Mouse (Mus musculus) thymus, adult 2 months (tissue): ENCODE measurements around the gene Nhp2. TPM values are rescaled to one million over a fixed set of nuclear protein-coding genes. Genes with fewer than 3 reads are reported as not detected.
A peak's percentile ranks its signal among the peaks of the same experiment; 100 is the strongest.
"Not testable (repeated sequence)": the region's sequence is repeated elsewhere in the genome, so short reads cannot be mapped to it uniquely, and the experiment has no call there.

Source experiments
- DNase-seq: peaks from one replicate; pipeline ENCODE4 v3.0.0; 2021
- H3K27ac ChIP-seq: fragments of 200-500 bp; 2 replicates; pipeline ENCODE4 v1.5.1; 2012; ENCODE audit warnings: low read length, control low read depth; ENCODE audit not compliant: control insufficient read depth, insufficient read depth
- H3K27me3 ChIP-seq: fragments of 200-500 bp; 2 replicates; pipeline ENCODE4 v1.6.1; 2012; ENCODE audit warnings: mild to moderate bottlenecking, low read length, moderate library complexity, mixed read lengths; ENCODE audit not compliant: control insufficient read depth, insufficient read depth
- H3K36me3 ChIP-seq: fragments of 200-500 bp; 2 replicates; pipeline ENCODE4 v1.6.1; 2012; ENCODE audit warnings: mild to moderate bottlenecking, low read length, moderate library complexity; ENCODE audit not compliant: control insufficient read depth, insufficient read depth
- H3K4me1 ChIP-seq: fragments of 200-500 bp; replicated peaks from 2 replicates; pipeline ENCODE4 v1.6.1; 2012; ENCODE audit warnings: low read length; ENCODE audit not compliant: control insufficient read depth, insufficient read depth
- H3K4me3 ChIP-seq: fragments of 200-500 bp; 2 replicates; pipeline ENCODE4 v1.5.1; 2012; ENCODE audit warnings: mild to moderate bottlenecking, low read length, control low read depth, moderate library complexity; ENCODE audit not compliant: control insufficient read depth, insufficient read depth
- CTCF ChIP-seq: fragments of 200-500 bp; IDR thresholded peaks from 2 replicates; pipeline ENCODE4 v1.5.1; 2012; ENCODE audit warnings: mild to moderate bottlenecking, control low read depth, low read length, moderate library complexity, borderline replicate concordance; ENCODE audit not compliant: control insufficient read depth, poor library complexity, insufficient read depth; ENCODE audit errors: extremely low read depth
- POLR2A ChIP-seq: fragments of 200-500 bp; IDR thresholded peaks from 2 replicates; pipeline ENCODE4 v1.6.1; 2012; ENCODE audit warnings: mild to moderate bottlenecking, low read length, control low read depth, moderate library complexity; ENCODE audit not compliant: control insufficient read depth, poor library complexity, insufficient read depth; ENCODE audit errors: extremely low read depth
- WGBS: fragments of 180-500 bp; shearing (Covaris S2); methylation state at CpG from one replicate; pipeline ENCODE4 v1.1.7; 2018; 5-methylcytosine and 5-hydroxymethylcytosine counted together
- polyA plus RNA-seq: library from polyadenylated mRNA; depleted of rRNA; stranded (reverse); fragments of >200 nt; gene quantifications from 2 replicates; pipeline ENCODE4 v1.2.3, GENCODE M21; 2012

Gene Nhp2
- polyA plus RNA-seq, 1 experiment, result 70.8 TPM

DNA sequence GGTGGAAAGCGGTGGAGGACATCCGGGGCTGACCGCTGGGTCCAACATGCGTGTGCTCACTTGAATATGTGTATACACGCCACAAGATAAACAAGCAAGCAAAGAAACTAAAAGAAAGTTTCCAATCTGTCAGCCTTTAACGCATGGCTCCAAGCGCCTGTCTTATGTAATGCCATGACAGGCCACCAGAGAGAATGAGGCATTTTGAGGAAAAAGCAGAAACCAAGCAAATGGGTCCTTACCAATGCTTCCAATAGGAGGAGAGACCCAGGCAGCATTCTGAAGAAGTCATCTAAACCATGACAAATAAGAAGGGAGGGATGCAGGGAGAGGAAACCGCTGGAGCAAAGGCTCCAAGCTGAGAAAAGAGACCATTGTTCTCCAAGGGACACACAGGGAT, 5.3 kb upstream of the Nhp2 start:
- no peak overlapping the region for H3K4me3 ChIP-seq
- no peaks in the 10 kb centered on the region for H3K36me3 ChIP-seq
- 95% methylated on average over 8 of the region's 8 CpGs for WGBS
- TF ChIP-seq CTCF, result no peak
- no peak for TF ChIP-seq POLR2A
- DNase-seq, result no peak
- no peak overlapping the region for H3K27ac ChIP-seq
- H3K27me3 ChIP-seq, result no peaks in the 10 kb centered on the region
- H3K4me1 ChIP-seq, result peaks cover 19% of the 10 kb centered on the region

DNA sequence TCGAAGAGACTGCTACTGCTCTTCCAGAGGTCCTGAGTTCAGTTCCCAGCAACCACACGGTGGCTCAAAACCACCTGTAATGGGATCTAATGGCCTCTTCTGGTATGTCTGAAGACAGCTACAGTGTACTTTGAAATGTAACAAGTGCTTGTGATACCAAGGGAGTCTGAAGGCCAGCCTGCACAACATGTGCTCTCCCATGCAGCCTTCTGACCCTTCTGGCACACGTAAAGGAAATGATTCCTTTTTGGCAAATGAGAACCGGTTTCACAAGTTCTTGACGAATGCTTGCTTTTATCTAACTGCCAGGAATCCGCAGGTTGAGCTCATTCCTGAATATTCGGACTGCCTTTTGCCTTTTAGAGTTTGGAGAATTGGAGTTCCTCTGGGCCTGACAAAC, 4.4 kb upstream of the Nhp2 start:
- Histone ChIP-seq H3K4me3 (no peak overlapping the region; the same call in 1 of the 2 replicates), H3K4me1 (peaks cover 13% of the 10 kb centered on the region), H3K27me3 (no peaks in the 10 kb centered on the region), H3K36me3 (no peaks in the 10 kb centered on the region), H3K27ac (peak overlapping the region; percentile 66)
- DNase-seq, result no peak
- TF ChIP-seq POLR2A (no peak), CTCF (no peak)
- 32% methylated on average over 7 of the region's 7 CpGs for WGBS

DNA sequence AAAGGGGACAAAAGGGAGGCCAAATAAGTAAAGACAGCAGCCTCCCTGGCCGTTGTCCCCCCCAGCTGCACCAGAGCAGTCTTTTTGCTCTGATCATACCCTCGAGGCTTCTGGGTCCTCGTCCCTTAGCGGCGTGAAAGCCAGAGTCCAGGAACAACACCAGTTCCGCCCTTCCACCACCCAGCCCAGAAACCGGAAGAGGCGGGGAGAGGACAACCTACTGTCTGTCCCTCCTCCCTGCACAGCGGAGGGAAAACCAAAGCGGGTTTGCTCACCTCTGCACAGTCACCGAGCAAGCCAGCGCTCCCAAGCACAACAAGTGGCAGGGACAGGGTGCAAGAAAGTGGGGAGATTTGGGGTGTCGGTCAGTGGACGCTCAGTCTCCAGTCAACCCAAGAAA, 3.9 kb upstream of the Nhp2 start:
- Histone ChIP-seq H3K27ac (peak overlapping the region; percentile 66; the same call in 1 of the 2 replicates), H3K4me3 (peak overlapping the region; percentile 54), H3K4me1 (peaks cover 13% of the 10 kb centered on the region), H3K36me3 (no peaks in the 10 kb centered on the region), H3K27me3 (no peaks in the 10 kb centered on the region)
- DNase-seq, result peak; percentile 71
- TF ChIP-seq CTCF, result no peak
- peak; percentile 85; the same call in 1 of the 2 replicates for TF ChIP-seq POLR2A
- WGBS, result 1% methylated on average over 14 of the region's 14 CpGs

DNA sequence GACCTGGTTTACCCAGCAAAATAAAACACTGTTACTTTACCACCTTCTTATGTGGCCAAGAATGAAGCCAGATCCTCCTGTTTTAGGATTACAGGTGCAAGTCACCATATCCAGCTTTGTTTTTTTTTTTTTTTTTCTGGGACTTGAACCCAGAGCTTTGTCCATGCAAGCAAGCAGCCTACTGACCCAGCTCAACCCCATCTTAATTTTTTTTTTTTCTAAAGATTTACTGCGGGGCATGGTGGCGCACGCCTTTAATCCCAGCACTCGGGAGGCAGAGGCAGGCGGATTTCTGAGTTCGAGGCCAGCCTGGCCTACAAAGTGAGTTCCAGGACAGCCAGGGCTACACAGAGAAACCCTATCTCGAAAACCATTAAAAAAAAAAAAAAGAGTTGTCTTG, 3.4 kb upstream of the Nhp2 start:
- not testable (repeated sequence) for H3K4me3 ChIP-seq, DNase-seq, H3K36me3 ChIP-seq, H3K27ac ChIP-seq, H3K27me3 ChIP-seq
- peaks cover 15% of the 10 kb centered on the region for H3K4me1 ChIP-seq
- 87% methylated on average over 7 of the region's 7 CpGs for WGBS

DNA sequence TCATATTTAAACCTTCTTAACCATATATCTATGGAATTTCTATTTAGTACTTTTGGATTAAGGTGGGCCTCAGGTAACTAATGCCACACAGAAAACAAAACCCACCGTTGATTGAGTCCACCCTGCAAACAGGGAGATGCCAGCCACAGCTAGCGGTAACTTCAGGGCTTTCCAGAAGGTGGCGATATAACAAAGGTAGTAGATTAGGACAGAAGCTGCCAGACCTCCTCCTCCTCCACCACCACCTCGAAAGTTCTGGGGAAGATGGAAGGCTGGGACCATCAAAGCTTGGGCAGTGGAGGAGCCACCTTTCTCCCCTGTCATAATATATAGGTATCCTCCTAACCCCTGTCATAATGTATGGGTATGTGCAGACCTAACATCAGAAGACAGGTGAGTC, 1.8 kb upstream of the Nhp2 start:
- peaks cover 15% of the 10 kb centered on the region for H3K4me1 ChIP-seq
- no peak overlapping the region for H3K4me3 ChIP-seq
- H3K27ac ChIP-seq, result no peak overlapping the region
- 0% methylated on average over 4 of the region's 4 CpGs for WGBS
- no peak for TF ChIP-seq POLR2A
- no peak for TF ChIP-seq CTCF
- DNase-seq, result peak; percentile 84
- H3K27me3 ChIP-seq, result no peaks in the 10 kb centered on the region
- H3K36me3 ChIP-seq, result no peaks in the 10 kb centered on the region

- peaks cover 9% of the 10 kb centered on the region for H3K36me3 ChIP-seq
- WGBS, result 29% methylated on average over 8 of the region's 8 CpGs
- H3K27ac ChIP-seq, result peak overlapping the region; percentile 26; the same call in 1 of the 2 replicates
- H3K4me3 ChIP-seq, result peak overlapping the region; percentile 100
- H3K27me3 ChIP-seq, result no peaks in the 10 kb centered on the region
- H3K4me1 ChIP-seq, result peaks cover 15% of the 10 kb centered on the region
- peak; percentile 23 for DNase-seq
- TF ChIP-seq CTCF (no peak), POLR2A (no peak)
Measured at GRCm38 (mm10) chr11:51618894-51619408, 584 bp upstream of the Nhp2 start.

DNA sequence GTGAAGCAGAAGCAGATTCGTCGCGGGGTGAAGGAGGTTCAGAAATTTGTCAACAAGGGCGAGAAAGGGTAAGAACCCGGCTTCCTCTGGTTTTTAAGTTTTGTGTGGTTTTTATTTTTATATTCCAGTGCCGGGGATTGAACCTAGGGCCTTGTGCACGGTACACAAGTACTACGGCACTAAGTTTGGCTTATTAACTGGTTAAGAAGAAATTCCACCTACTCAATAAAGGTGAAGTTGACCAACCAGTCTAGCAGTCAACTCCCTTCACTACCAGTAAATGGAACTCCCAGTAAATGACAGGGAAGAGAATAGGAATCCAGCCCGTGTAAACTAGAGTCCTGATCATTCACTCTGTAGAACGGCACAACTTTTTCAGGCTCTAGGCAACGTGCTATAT, 549 bp downstream of the Nhp2 start:
- peak overlapping the region; percentile 100 for H3K4me3 ChIP-seq
- TF ChIP-seq CTCF (no peak), POLR2A (no peak)
- H3K27ac ChIP-seq, result no peak overlapping the region

More for the DNA sequence above, 549 bp downstream of the Nhp2 start:
- Histone ChIP-seq H3K27me3 (no peaks in the 10 kb centered on the region), H3K4me1 (peaks cover 10% of the 10 kb centered on the region), H3K36me3 (peaks cover 21% of the 10 kb centered on the region)
- DNase-seq, result no peak
- under 1% methylated on average over 11 of the region's 11 CpGs for WGBS
